Mouse (Mus musculus): ENCODE data around the gene Spsb3. TPM values are rescaled to one million over a fixed set of nuclear protein-coding genes. Genes with fewer than 3 reads are reported as not detected.
A peak's percentile ranks its signal among the peaks of the same experiment; 100 is the strongest.

The Spsb3 gene
- polyA plus RNA-seq, 1 experiment from 2014 or later: 45.5 TPM

- TF ChIP-seq CTCF (IDR thresholded peaks at IDR 0.05; ENCODE audit: low read depth): no peak
- TF ChIP-seq EP300 (optimal IDR thresholded peaks at IDR 0.05): no peak
- no peaks in the 10 kb centered on the region for H3K27me3 ChIP-seq (ENCODE audit: control insufficient read depth, insufficient read depth, low read length)
- no peaks in the 10 kb centered on the region; the same call in none of the 2 replicates for H3K4me1 ChIP-seq (replicated peaks; ENCODE audit: control insufficient read depth, insufficient read depth)
- H3K9ac ChIP-seq (ENCODE audit: low read length): no peak overlapping the region
- H3K36me3 ChIP-seq (ENCODE audit: control insufficient read depth, insufficient read depth, low read length): peaks cover 8% of the 10 kb centered on the region; the same call in 1 of the 2 replicates
- no peak overlapping the region for H3K27ac ChIP-seq (replicated peaks)
- H3K4me2 ChIP-seq (replicated peaks; ENCODE audit: low read depth): no peak overlapping the region
- H3K9me3 ChIP-seq (ENCODE audit: control insufficient read depth, low read length): no peaks in the 10 kb centered on the region
- no peak overlapping the region for H3K4me3 ChIP-seq (ENCODE audit: low read depth, low read length)
- DNase-seq (ENCODE audit: low spot score) (no peak), ATAC-seq (ENCODE audit: low FRiP score, low TSS enrichment) (no peak)
- 82% methylated on average over 12 of the region's 13 CpGs for WGBS
Observed at GRCm38 (mm10) chr17:24891321-24891720, 4.9 kb downstream of the Spsb3 start.

GRCm38 (mm10) chr17:24892785-24893184, 6.3 kb downstream of the Spsb3 start:
- H3K4me1 ChIP-seq (replicated peaks; ENCODE audit: control insufficient read depth, insufficient read depth): peaks cover 5% of the 10 kb centered on the region
- 91% methylated on average over 12 of the region's 12 CpGs for WGBS
- no peak for TF ChIP-seq EP300 (optimal IDR thresholded peaks at IDR 0.05)
- no peak for TF ChIP-seq CTCF (IDR thresholded peaks at IDR 0.05; ENCODE audit: low read depth)
- H3K27me3 ChIP-seq (ENCODE audit: control insufficient read depth, insufficient read depth, low read length): no peaks in the 10 kb centered on the region
- no peak overlapping the region for H3K9ac ChIP-seq (ENCODE audit: low read length)
- H3K27ac ChIP-seq (replicated peaks): no peak overlapping the region
- no peaks in the 10 kb centered on the region for H3K9me3 ChIP-seq (ENCODE audit: control insufficient read depth, low read length)
- no peak overlapping the region for H3K4me3 ChIP-seq (ENCODE audit: low read depth, low read length)
- H3K36me3 ChIP-seq (ENCODE audit: control insufficient read depth, insufficient read depth, low read length): peaks cover 8% of the 10 kb centered on the region; the same call in 1 of the 2 replicates
- DNase-seq (ENCODE audit: low spot score): no peak
- no peak overlapping the region for H3K4me2 ChIP-seq (replicated peaks; ENCODE audit: low read depth)
- no peak for ATAC-seq (ENCODE audit: low FRiP score, low TSS enrichment)

GRCm38 (mm10) chr17:24893276-24893675, 6.8 kb downstream of the Spsb3 start:
- WGBS: 91% methylated on average over 2 of the region's 2 CpGs

GRCm38 (mm10) chr17:24894061-24894994, 7.9 kb downstream of the Spsb3 start:
- Histone ChIP-seq H3K9ac (ENCODE audit: low read length) (peak overlapping the region; percentile 93), H3K27me3 (ENCODE audit: control insufficient read depth, insufficient read depth, low read length) (no peaks in the 10 kb centered on the region), H3K4me3 (ENCODE audit: low read depth, low read length) (peak overlapping the region; percentile 92), H3K27ac (replicated peaks) (peak overlapping the region; percentile 91), H3K9me3 (ENCODE audit: control insufficient read depth, low read length) (no peaks in the 10 kb centered on the region), H3K4me2 (replicated peaks; ENCODE audit: low read depth) (peak overlapping the region; percentile 99), H3K36me3 (ENCODE audit: control insufficient read depth, insufficient read depth, low read length) (peaks cover 14% of the 10 kb centered on the region), H3K4me1 (replicated peaks; ENCODE audit: control insufficient read depth, insufficient read depth) (peaks cover 5% of the 10 kb centered on the region)
- TF ChIP-seq EP300 (optimal IDR thresholded peaks at IDR 0.05) (no peak), CTCF (IDR thresholded peaks at IDR 0.05; ENCODE audit: low read depth) (0 out of 2 replicates have a peak, but pooled peaks have one; percentile 10)
- no peak for ATAC-seq (ENCODE audit: low FRiP score, low TSS enrichment)
- 9% methylated on average over 31 of the region's 31 CpGs for WGBS
- no peak for DNase-seq (ENCODE audit: low spot score)

More at GRCm38 (mm10) chr17:24893276-24893675, 6.8 kb downstream of the Spsb3 start:
- H3K36me3 ChIP-seq (ENCODE audit: control insufficient read depth, insufficient read depth, low read length): peaks cover 8% of the 10 kb centered on the region; the same call in 1 of the 2 replicates
- H3K4me3 ChIP-seq (ENCODE audit: low read depth, low read length): no peak overlapping the region
- peaks cover 5% of the 10 kb centered on the region for H3K4me1 ChIP-seq (replicated peaks; ENCODE audit: control insufficient read depth, insufficient read depth)
- H3K9me3 ChIP-seq (ENCODE audit: control insufficient read depth, low read length): no peaks in the 10 kb centered on the region
- H3K4me2 ChIP-seq (replicated peaks; ENCODE audit: low read depth): no peak overlapping the region
- ATAC-seq (ENCODE audit: low FRiP score, low TSS enrichment) (no peak), DNase-seq (ENCODE audit: low spot score) (no peak)
- no peak overlapping the region for H3K27ac ChIP-seq (replicated peaks)
- H3K9ac ChIP-seq (ENCODE audit: low read length): no peak overlapping the region
- TF ChIP-seq EP300 (optimal IDR thresholded peaks at IDR 0.05) (no peak), CTCF (IDR thresholded peaks at IDR 0.05; ENCODE audit: low read depth) (no peak)
- H3K27me3 ChIP-seq (ENCODE audit: control insufficient read depth, insufficient read depth, low read length): no peaks in the 10 kb centered on the region

GRCm38 (mm10) chr17:24894995-24895547, 8.6 kb downstream of the Spsb3 start, which contains the start of the genes Eme2 and Mrps34:
Eme2 (minus strand) TSS chr17:24895087.
Mrps34 (plus strand) TSS chr17:24895116.
- H3K27ac ChIP-seq (replicated peaks): peak within 1 kb of the TSS; percentile 91
- peak within 1 kb of the TSS; percentile 92 for H3K4me3 ChIP-seq (ENCODE audit: low read depth, low read length)
- peaks cover 5% of the 10 kb centered on the region for H3K4me1 ChIP-seq (replicated peaks; ENCODE audit: control insufficient read depth, insufficient read depth)
- H3K9me3 ChIP-seq (ENCODE audit: control insufficient read depth, low read length): no peaks in the 10 kb centered on the region
- peak within 1 kb of the TSS; percentile 93 for H3K9ac ChIP-seq (ENCODE audit: low read length)
- peak within 1 kb of the TSS; percentile 99 for H3K4me2 ChIP-seq (replicated peaks; ENCODE audit: low read depth)
- no peaks in the 10 kb centered on the region for H3K27me3 ChIP-seq (ENCODE audit: control insufficient read depth, insufficient read depth, low read length)
- DNase-seq (ENCODE audit: low spot score) (peak; percentile 90), ATAC-seq (ENCODE audit: low FRiP score, low TSS enrichment) (peak; percentile 63)
- H3K36me3 ChIP-seq (ENCODE audit: control insufficient read depth, insufficient read depth, low read length): peaks cover 20% of the 10 kb centered on the region
- TF ChIP-seq EP300 (optimal IDR thresholded peaks at IDR 0.05) (no peak), CTCF (IDR thresholded peaks at IDR 0.05; ENCODE audit: low read depth) (no peak)
- WGBS: under 1% methylated on average over 61 of the region's 62 CpGs
